Mouse (Mus musculus): Measurements from ENCODE around the gene Ptprg. TPM values are rescaled to one million over a fixed set of nuclear protein-coding genes. Genes with fewer than 3 reads are reported as not detected.

Gene Ptprg
- polyA plus RNA-seq, 1 experiment from 2014 or later, result 27.1 TPM

DNA sequence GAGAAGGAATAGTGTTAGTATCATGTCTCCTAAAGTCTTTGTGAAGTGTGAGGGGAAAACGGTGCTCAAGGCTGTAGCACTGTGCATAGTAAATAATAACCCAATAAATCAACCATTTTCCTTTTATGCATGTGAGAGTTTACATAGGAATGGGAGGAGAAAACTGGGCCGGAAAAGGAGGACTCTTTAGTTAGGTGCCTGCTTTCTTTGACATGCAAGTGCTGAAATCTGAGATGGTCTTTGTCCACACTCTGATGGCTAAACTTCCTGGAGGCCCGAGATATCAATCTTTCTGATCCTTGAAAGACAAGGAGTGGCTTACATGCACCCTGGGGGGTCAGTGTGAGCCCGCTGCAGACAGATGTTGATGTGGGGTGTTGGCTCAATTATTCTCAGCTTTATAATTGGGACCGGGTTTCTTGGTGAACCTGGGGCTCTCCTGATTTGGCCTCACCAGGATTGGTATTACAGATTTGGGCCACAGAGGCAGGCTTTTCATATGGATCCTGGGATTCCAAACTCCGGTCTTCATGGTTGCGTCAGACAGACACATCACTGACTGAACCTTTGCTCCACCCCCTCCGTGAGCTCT lies 7.4 kb downstream of the Ptprg start:
- Histone ChIP-seq H3K4me3 (ENCODE audit: low read depth, low read length) (no peak overlapping the region), H3K27me3 (replicated peaks; ENCODE audit: control insufficient read depth, insufficient read depth, low read length) (no peaks in the 10 kb centered on the region), H3K9ac (ENCODE audit: low read length) (no peak overlapping the region), H3K4me1 (ENCODE audit: control insufficient read depth, insufficient read depth, low read length) (peaks cover 6% of the 10 kb centered on the region; the same call in 1 of the 2 replicates), H3K4me2 (ENCODE audit: low read length) (no peak overlapping the region), H3K9me3 (replicated peaks; ENCODE audit: control insufficient read depth, low read length) (no peaks in the 10 kb centered on the region), H3K27ac (ENCODE audit: low read depth, low read length) (no peak overlapping the region), H3K36me3 (ENCODE audit: control insufficient read depth, insufficient read depth, low read length) (no peaks in the 10 kb centered on the region)
- WGBS, result 70% methylated on average over 8 of the region's 8 CpGs
- ATAC-seq, result no peak
- DNase-seq (ENCODE audit: low spot score), result no peak

DNA sequence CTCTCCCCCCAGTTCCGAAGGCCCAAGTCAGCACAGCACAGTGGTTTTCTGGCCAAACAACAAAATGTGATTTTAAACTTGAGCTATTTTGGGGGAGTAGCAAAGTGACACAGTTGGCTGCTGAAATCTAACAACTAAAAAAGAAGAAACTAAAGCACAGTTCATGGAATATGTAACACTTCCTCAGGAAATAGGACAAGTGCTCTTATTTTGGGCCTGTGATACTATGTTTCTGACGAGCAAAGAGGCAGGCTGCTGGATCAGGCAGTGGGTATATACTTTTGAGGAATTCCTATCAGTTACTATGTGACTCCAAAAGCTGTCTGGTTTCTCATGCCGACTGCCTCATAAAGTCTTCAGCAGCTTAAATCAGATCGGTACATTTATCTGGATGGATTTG lies 8.1 kb downstream of the Ptprg start:
- Histone ChIP-seq H3K36me3 (ENCODE audit: control insufficient read depth, insufficient read depth, low read length) (no peaks in the 10 kb centered on the region), H3K27ac (ENCODE audit: low read depth, low read length) (no peak overlapping the region), H3K4me1 (ENCODE audit: control insufficient read depth, insufficient read depth, low read length) (peaks cover 6% of the 10 kb centered on the region; the same call in 1 of the 2 replicates), H3K9me3 (replicated peaks; ENCODE audit: control insufficient read depth, low read length) (no peaks in the 10 kb centered on the region), H3K4me2 (ENCODE audit: low read length) (no peak overlapping the region), H3K4me3 (ENCODE audit: low read depth, low read length) (no peak overlapping the region), H3K27me3 (replicated peaks; ENCODE audit: control insufficient read depth, insufficient read depth, low read length) (no peaks in the 10 kb centered on the region), H3K9ac (ENCODE audit: low read length) (no peak overlapping the region)
- ATAC-seq (no peak), DNase-seq (ENCODE audit: low spot score) (no peak)
- WGBS, result 92% methylated on average over 4 of the region's 4 CpGs

DNA sequence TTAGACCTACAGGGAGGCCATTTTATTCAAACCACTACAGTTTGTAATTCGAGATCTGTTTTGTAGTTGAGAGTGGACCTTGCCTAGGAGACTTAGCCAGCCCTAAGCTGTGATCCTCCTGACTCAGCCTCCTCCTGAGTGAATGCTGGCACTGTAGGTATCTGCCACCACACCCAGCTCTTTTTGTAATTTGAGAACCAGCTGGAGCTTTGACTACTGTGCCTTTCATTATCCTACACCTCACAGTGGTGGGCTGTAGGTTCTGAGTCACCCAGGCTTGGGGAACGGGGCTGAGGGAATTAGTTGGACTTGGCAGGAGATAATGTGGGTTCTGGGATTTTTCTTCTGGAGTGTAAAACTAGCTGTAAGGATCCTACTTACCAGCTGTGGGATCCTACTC lies 9.5 kb downstream of the Ptprg start:
- WGBS, result 91% methylated on average over 2 of the region's 2 CpGs
- Histone ChIP-seq H3K36me3 (ENCODE audit: control insufficient read depth, insufficient read depth, low read length) (no peaks in the 10 kb centered on the region), H3K27ac (ENCODE audit: low read depth, low read length) (no peak overlapping the region), H3K4me1 (ENCODE audit: control insufficient read depth, insufficient read depth, low read length) (no peaks in the 10 kb centered on the region), H3K9ac (ENCODE audit: low read length) (no peak overlapping the region), H3K4me2 (ENCODE audit: low read length) (no peak overlapping the region), H3K4me3 (ENCODE audit: low read depth, low read length) (no peak overlapping the region), H3K9me3 (replicated peaks; ENCODE audit: control insufficient read depth, low read length) (no peaks in the 10 kb centered on the region), H3K27me3 (replicated peaks; ENCODE audit: control insufficient read depth, insufficient read depth, low read length) (no peaks in the 10 kb centered on the region)
- DNase-seq (ENCODE audit: low spot score) (no peak), ATAC-seq (no peak)

- Histone ChIP-seq H3K4me3 (ENCODE audit: low read depth, low read length) (no peak overlapping the region), H3K9me3 (replicated peaks; ENCODE audit: control insufficient read depth, low read length) (no peaks in the 10 kb centered on the region), H3K36me3 (ENCODE audit: control insufficient read depth, insufficient read depth, low read length) (no peaks in the 10 kb centered on the region), H3K9ac (ENCODE audit: low read length) (no peak overlapping the region), H3K27me3 (replicated peaks; ENCODE audit: control insufficient read depth, insufficient read depth, low read length) (no peaks in the 10 kb centered on the region), H3K27ac (ENCODE audit: low read depth, low read length) (no peak overlapping the region), H3K4me1 (ENCODE audit: control insufficient read depth, insufficient read depth, low read length) (no peaks in the 10 kb centered on the region), H3K4me2 (ENCODE audit: low read length) (no peak overlapping the region)
- DNase-seq (ENCODE audit: low spot score), result no peak
- 93% methylated on average over 5 of the region's 5 CpGs for WGBS
- no peak for ATAC-seq
Observed at GRCm38 (mm10) chr14:11563656-11564055, 10.3 kb downstream of the Ptprg start.

- WGBS, result 92% methylated on average over 3 of the region's 3 CpGs
- Histone ChIP-seq H3K27ac (ENCODE audit: low read depth, low read length) (no peak overlapping the region), H3K4me3 (ENCODE audit: low read depth, low read length) (no peak overlapping the region), H3K36me3 (ENCODE audit: control insufficient read depth, insufficient read depth, low read length) (no peaks in the 10 kb centered on the region), H3K4me2 (ENCODE audit: low read length) (no peak overlapping the region), H3K27me3 (replicated peaks; ENCODE audit: control insufficient read depth, insufficient read depth, low read length) (no peaks in the 10 kb centered on the region), H3K9ac (ENCODE audit: low read length) (no peak overlapping the region), H3K4me1 (ENCODE audit: control insufficient read depth, insufficient read depth, low read length) (no peaks in the 10 kb centered on the region), H3K9me3 (replicated peaks; ENCODE audit: control insufficient read depth, low read length) (no peaks in the 10 kb centered on the region)
- ATAC-seq (no peak), DNase-seq (ENCODE audit: low spot score) (no peak)
Observed at GRCm38 (mm10) chr14:11564456-11564855, 11.1 kb downstream of the Ptprg start.

DNA sequence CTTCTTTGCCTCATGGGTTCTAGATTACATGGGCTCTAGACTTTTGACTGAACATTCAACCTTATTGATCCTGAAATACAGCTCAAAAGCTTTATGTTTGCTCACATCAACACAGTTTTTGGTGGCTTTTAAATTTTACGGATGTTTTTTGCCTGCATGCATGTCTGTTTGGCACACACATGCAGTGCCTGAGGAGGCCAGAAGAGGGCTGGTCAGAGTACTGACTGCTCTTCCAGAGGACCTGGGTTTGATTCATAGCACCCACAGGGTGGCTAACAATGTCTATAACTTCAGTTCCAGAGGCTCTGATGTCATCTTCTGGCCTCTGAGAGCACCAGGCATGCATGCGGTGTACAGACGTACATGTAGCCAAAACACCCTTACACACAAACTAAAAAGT lies 12.0 kb downstream of the Ptprg start:
- no peaks in the 10 kb centered on the region for H3K4me1 ChIP-seq (ENCODE audit: control insufficient read depth, insufficient read depth, low read length)
- H3K4me2 ChIP-seq (ENCODE audit: low read length), result no peak overlapping the region
- WGBS, result 98% methylated on average over 3 of the region's 3 CpGs
- no peaks in the 10 kb centered on the region for H3K9me3 ChIP-seq (replicated peaks; ENCODE audit: control insufficient read depth, low read length)
- H3K4me3 ChIP-seq (ENCODE audit: low read depth, low read length), result no peak overlapping the region
- no peaks in the 10 kb centered on the region for H3K27me3 ChIP-seq (replicated peaks; ENCODE audit: control insufficient read depth, insufficient read depth, low read length)
- DNase-seq (ENCODE audit: low spot score) (no peak), ATAC-seq (no peak)
- no peak overlapping the region for H3K27ac ChIP-seq (ENCODE audit: low read depth, low read length)
- H3K36me3 ChIP-seq (ENCODE audit: control insufficient read depth, insufficient read depth, low read length), result no peaks in the 10 kb centered on the region
- H3K9ac ChIP-seq (ENCODE audit: low read length), result no peak overlapping the region

DNA sequence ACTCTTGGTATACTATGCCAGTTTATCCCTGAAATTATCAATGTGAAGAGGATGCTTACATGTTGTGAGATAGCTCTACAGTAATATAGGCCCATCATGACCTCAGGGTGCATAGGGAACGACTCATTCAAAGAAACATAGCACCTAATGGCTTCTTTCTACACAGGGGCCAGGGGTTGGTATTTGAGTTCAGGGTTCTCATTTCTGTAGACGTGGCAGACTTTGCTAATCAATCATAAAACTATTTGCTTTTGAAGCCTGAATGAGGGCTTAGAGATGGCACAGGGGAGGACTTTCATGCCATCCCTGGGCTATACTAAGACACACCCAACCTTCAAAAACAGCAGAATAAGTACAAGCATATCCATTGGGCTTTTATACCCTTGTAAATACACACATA lies 16.4 kb downstream of the Ptprg start:
- WGBS, result 90% methylated on average over 2 of the region's 2 CpGs
- no peak overlapping the region for H3K27ac ChIP-seq (ENCODE audit: low read depth, low read length)
- H3K4me3 ChIP-seq (ENCODE audit: low read depth, low read length), result no peak overlapping the region
- no peak for DNase-seq (ENCODE audit: low spot score)
- H3K4me1 ChIP-seq (ENCODE audit: control insufficient read depth, insufficient read depth, low read length), result no peaks in the 10 kb centered on the region; the same call in 1 of the 2 replicates
- no peaks in the 10 kb centered on the region for H3K27me3 ChIP-seq (replicated peaks; ENCODE audit: control insufficient read depth, insufficient read depth, low read length)
- no peaks in the 10 kb centered on the region for H3K36me3 ChIP-seq (ENCODE audit: control insufficient read depth, insufficient read depth, low read length)
- no peak for ATAC-seq
- no peaks in the 10 kb centered on the region for H3K9me3 ChIP-seq (replicated peaks; ENCODE audit: control insufficient read depth, low read length)
- no peak overlapping the region for H3K4me2 ChIP-seq (ENCODE audit: low read length)
- H3K9ac ChIP-seq (ENCODE audit: low read length), result no peak overlapping the region

DNA sequence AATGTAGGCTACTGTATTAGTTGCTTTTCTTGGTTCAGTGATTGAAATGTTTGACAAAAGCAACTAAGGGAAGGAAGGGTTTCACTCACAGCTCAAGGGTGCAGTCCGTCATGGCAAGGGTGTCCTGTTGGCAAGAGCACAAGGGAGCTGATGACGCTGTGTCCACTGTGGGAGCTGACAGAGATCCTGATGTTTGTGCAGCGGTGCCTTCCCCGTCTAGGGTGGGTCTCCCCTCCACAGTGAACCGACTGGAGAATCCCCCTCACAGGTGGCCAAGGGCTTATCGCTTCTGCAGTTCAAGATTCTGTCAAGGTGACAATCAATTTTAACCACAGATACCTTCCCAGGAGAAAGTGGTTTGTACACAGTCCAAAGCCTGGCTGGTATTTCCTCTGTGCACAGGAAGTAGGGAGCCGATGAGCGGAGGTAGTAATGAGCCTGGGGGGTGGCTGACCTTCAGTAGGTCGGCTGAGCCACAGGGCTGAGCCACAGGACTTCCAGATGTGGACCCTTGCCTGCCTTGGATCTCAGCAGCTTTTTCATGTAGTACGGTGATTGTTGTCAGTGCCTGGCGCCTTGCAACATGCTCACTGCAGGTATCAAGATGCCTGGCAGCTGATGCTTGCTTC lies 18.5 kb downstream of the Ptprg start:
- ATAC-seq, result no peak
- 90% methylated on average over 11 of the region's 11 CpGs for WGBS
- Histone ChIP-seq H3K9ac (ENCODE audit: low read length) (no peak overlapping the region), H3K4me2 (ENCODE audit: low read length) (no peak overlapping the region), H3K4me1 (ENCODE audit: control insufficient read depth, insufficient read depth, low read length) (no peaks in the 10 kb centered on the region; the same call in 1 of the 2 replicates), H3K27ac (ENCODE audit: low read depth, low read length) (no peak overlapping the region), H3K4me3 (ENCODE audit: low read depth, low read length) (no peak overlapping the region), H3K36me3 (ENCODE audit: control insufficient read depth, insufficient read depth, low read length) (no peaks in the 10 kb centered on the region), H3K9me3 (replicated peaks; ENCODE audit: control insufficient read depth, low read length) (no peaks in the 10 kb centered on the region), H3K27me3 (replicated peaks; ENCODE audit: control insufficient read depth, insufficient read depth, low read length) (no peaks in the 10 kb centered on the region)
- no peak for DNase-seq (ENCODE audit: low spot score)

GRCm38 (mm10) chr14:11572395-11572784 lies 19.1 kb downstream of the Ptprg start:
- no peak overlapping the region for H3K9ac ChIP-seq (ENCODE audit: low read length)
- H3K27ac ChIP-seq (ENCODE audit: low read depth, low read length), result no peak overlapping the region
- ATAC-seq, result no peak
- no peak overlapping the region for H3K4me2 ChIP-seq (ENCODE audit: low read length)
- H3K9me3 ChIP-seq (replicated peaks; ENCODE audit: control insufficient read depth, low read length), result no peaks in the 10 kb centered on the region
- WGBS, result 81% methylated on average over 2 of the region's 2 CpGs
- no peaks in the 10 kb centered on the region for H3K36me3 ChIP-seq (ENCODE audit: control insufficient read depth, insufficient read depth, low read length)
- H3K4me1 ChIP-seq (ENCODE audit: control insufficient read depth, insufficient read depth, low read length), result no peaks in the 10 kb centered on the region; the same call in 1 of the 2 replicates
- no peaks in the 10 kb centered on the region for H3K27me3 ChIP-seq (replicated peaks; ENCODE audit: control insufficient read depth, insufficient read depth, low read length)
- no peak overlapping the region for H3K4me3 ChIP-seq (ENCODE audit: low read depth, low read length)
- no peak for DNase-seq (ENCODE audit: low spot score)

Data from forebrain, embryonic 14.5 days (tissue).